Mouse (Mus musculus) hindbrain, postnatal 0 days (tissue): ENCODE data around the gene Mtch2. TPM values are rescaled to one million over a fixed set of nuclear protein-coding genes. Genes with fewer than 3 reads are reported as not detected.
A peak's percentile ranks its signal among the peaks of the same experiment; 100 is the strongest.

ENCODE experiments used
- ATAC-seq: fragments of 200-750 bp; cut with Nextera tagmentation; 2 replicates; pipeline ENCODE4 v1.8.0; 2017; ENCODE audit warnings: mild to moderate bottlenecking, moderate TSS enrichment, moderate library complexity
- DNase-seq: peaks from one replicate; pipeline ENCODE4 v3.0.0-alpha.2; 2015; ENCODE audit warnings: low spot score
- H3K27ac ChIP-seq: fragments of 300-500 bp; sonication (generic); 2 replicates; pipeline ENCODE4 v1.5.1; 2014; ENCODE audit warnings: mild to moderate bottlenecking
- H3K27me3 ChIP-seq: fragments of 300-500 bp; sonication (generic); 2 replicates; pipeline ENCODE4 v1.6.1; 2014; ENCODE audit warnings: low read length, mixed read lengths; ENCODE audit not compliant: insufficient read depth
- H3K36me3 ChIP-seq: fragments of 300-500 bp; sonication (generic); 2 replicates; pipeline ENCODE4 v1.6.1; 2014; ENCODE audit warnings: low read length, mixed read lengths; ENCODE audit not compliant: insufficient read depth
- H3K4me1 ChIP-seq: fragments of 300-500 bp; sonication (generic); 2 replicates; pipeline ENCODE4 v1.6.1; 2014; ENCODE audit warnings: antibody characterized with exemption, low read length, mixed read lengths; ENCODE audit not compliant: insufficient read depth
- H3K4me2 ChIP-seq: fragments of 300-500 bp; sonication (generic); 2 replicates; pipeline ENCODE4 v1.6.1; 2014; ENCODE audit warnings: low read depth, mild to moderate bottlenecking, low read length, moderate library complexity, mixed read lengths
- H3K4me3 ChIP-seq: fragments of 300-500 bp; sonication (generic); 2 replicates; pipeline ENCODE4 v1.5.1; 2014; ENCODE audit warnings: low read length
- H3K9ac ChIP-seq: fragments of 300-500 bp; sonication (generic); replicated peaks from 2 replicates; pipeline ENCODE4 v1.6.1; 2014; ENCODE audit warnings: mild to moderate bottlenecking, low read length, moderate library complexity, mixed read lengths
- H3K9me3 ChIP-seq: fragments of 300-500 bp; sonication (generic); 2 replicates; pipeline ENCODE4 v1.6.1; 2016; ENCODE audit warnings: low read length, mixed read lengths
- CTCF ChIP-seq: IDR thresholded peaks from 2 replicates; pipeline ENCODE4 v1.5.1; 2016; ENCODE audit warnings: antibody characterized with exemption, control low read depth, low read depth
- WGBS: fragments of 180-500 bp; shearing (Covaris S2); extraction: QIAGEN DNeasy Blood & Tissue Kit; methylation state at CpG from one replicate; pipeline ENCODE4 v1.1.7; 2014; 5-methylcytosine and 5-hydroxymethylcytosine counted together
- polyA plus RNA-seq: library from polyadenylated mRNA; unstranded; fragments of >200 nt; fragmentation: Nextera tagmentation; extraction: Ambion mirVana; gene quantifications from 2 replicates; pipeline ENCODE4 v1.2.1, GENCODE M21; 2015
- total RNA-seq: library from RNA; depleted of rRNA; stranded (reverse); fragments of >200 nt; gene quantifications from 2 replicates; pipeline ENCODE4 v1.2.3, GENCODE M21; 2014

Gene Mtch2
- total and polyA plus RNA-seq, 2 experiments from 2014 or later: 126 to 202 TPM

DNA sequence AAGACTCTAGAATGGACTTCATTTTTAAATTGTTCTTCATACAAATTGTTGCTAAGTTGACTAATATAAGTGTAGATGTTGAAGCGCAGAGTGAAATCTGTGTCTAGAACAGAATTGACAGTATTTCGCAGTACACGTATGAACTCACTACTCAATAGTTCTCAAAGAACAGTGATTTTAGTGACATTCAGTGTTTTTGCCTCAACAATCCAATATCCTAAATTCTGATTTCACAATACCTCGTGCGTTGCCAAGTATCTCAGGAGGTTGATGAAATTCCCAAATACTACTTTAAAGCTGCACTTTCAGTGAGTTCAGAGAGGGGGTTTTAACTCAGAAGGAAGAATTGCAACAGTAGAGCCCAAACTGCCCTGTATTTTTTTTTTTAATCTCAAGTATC, 1.4 kb downstream of the Mtch2 start:
- H3K4me3 ChIP-seq: peak overlapping the region; percentile 83
- peaks cover 18% of the 10 kb centered on the region; the same call in 1 of the 2 replicates for H3K36me3 ChIP-seq
- H3K27ac ChIP-seq: peak overlapping the region; percentile 97; the same call in 1 of the 2 replicates
- WGBS: 76% methylated on average over 5 of the region's 5 CpGs
- DNase-seq: no peak
- 0 out of 2 replicates have a peak overlapping the region, but pooled peaks have one; percentile 93 for H3K9ac ChIP-seq
- 0 out of 2 replicates have a peak, but pooled peaks cover 4% of the 10 kb centered on the region for H3K4me1 ChIP-seq
- TF ChIP-seq CTCF: no peak
- no peaks in the 10 kb centered on the region for H3K27me3 ChIP-seq
- ATAC-seq: no peak
- H3K9me3 ChIP-seq: no peaks in the 10 kb centered on the region
- H3K4me2 ChIP-seq: peak overlapping the region; percentile 60

- 0 out of 2 replicates have a peak, but pooled peaks cover 4% of the 10 kb centered on the region for H3K4me1 ChIP-seq
- H3K27me3 ChIP-seq: no peaks in the 10 kb centered on the region
- H3K9ac ChIP-seq: no peak overlapping the region
- no peak for TF ChIP-seq CTCF
- no peaks in the 10 kb centered on the region for H3K9me3 ChIP-seq
- H3K27ac ChIP-seq: no peak overlapping the region
- 91% methylated on average over 1 of the region's 1 CpGs for WGBS
- H3K4me2 ChIP-seq: no peak overlapping the region
- peaks cover 25% of the 10 kb centered on the region; the same call in 1 of the 2 replicates for H3K36me3 ChIP-seq
- no peak overlapping the region for H3K4me3 ChIP-seq
- ATAC-seq (no peak), DNase-seq (no peak)
These were observed 3.4 kb downstream of the Mtch2 start for GRCm38 (mm10) chr2:90850401-90850800.

DNA sequence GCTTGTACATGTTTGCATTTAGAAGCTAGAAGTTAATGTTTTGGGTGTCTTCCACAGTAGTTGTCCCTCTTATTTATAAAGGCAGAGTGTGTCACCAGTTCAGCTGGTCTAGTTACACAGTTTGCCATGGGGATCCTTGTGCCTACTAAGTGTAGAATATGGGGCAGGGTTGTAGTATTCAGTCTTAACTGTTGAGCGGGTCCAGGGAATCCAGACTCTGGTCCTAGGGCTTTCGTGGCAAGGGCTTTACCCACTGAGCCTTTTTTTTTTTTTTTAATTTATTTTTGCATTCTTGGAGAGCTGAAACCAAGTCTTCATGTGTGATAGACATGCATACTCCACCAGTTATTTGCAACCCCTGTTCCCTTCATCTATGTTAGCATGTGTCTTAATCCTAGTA, 14.5 kb downstream of the Mtch2 start:
- DNase-seq (no peak), ATAC-seq (no peak)
- Histone ChIP-seq H3K36me3 (peaks cover 40% of the 10 kb centered on the region), H3K9ac (no peak overlapping the region), H3K27me3 (no peaks in the 10 kb centered on the region), H3K9me3 (no peaks in the 10 kb centered on the region), H3K4me2 (no peak overlapping the region), H3K4me1 (no peaks in the 10 kb centered on the region), H3K27ac (no peak overlapping the region), H3K4me3 (no peak overlapping the region)
- 90% methylated on average over 2 of the region's 2 CpGs for WGBS
- no peak for TF ChIP-seq CTCF

- Histone ChIP-seq H3K27me3 (no peaks in the 10 kb centered on the region), H3K9me3 (no peaks in the 10 kb centered on the region), H3K9ac (no peak overlapping the region), H3K27ac (peak overlapping the region; percentile 52), H3K4me1 (no peaks in the 10 kb centered on the region), H3K4me2 (no peak overlapping the region), H3K4me3 (no peak overlapping the region), H3K36me3 (peaks cover 31% of the 10 kb centered on the region)
- DNase-seq (peak; percentile 41), ATAC-seq (peak; percentile 59)
- TF ChIP-seq CTCF: no peak
These were observed 17.2 kb downstream of the Mtch2 start for GRCm38 (mm10) chr2:90864184-90864583.

- Histone ChIP-seq H3K36me3 (peaks cover 20% of the 10 kb centered on the region), H3K4me1 (no peaks in the 10 kb centered on the region), H3K9me3 (no peaks in the 10 kb centered on the region), H3K27me3 (no peaks in the 10 kb centered on the region), H3K27ac (no peak overlapping the region), H3K9ac (no peak overlapping the region), H3K4me2 (no peak overlapping the region), H3K4me3 (no peak overlapping the region)
- peak; percentile 92 for TF ChIP-seq CTCF
- peak; percentile 86 for ATAC-seq
- DNase-seq: peak; percentile 92
- 8% methylated on average over 3 of the region's 3 CpGs for WGBS
These were observed 19.6 kb downstream of the Mtch2 start for GRCm38 (mm10) chr2:90866524-90866923.

DNA sequence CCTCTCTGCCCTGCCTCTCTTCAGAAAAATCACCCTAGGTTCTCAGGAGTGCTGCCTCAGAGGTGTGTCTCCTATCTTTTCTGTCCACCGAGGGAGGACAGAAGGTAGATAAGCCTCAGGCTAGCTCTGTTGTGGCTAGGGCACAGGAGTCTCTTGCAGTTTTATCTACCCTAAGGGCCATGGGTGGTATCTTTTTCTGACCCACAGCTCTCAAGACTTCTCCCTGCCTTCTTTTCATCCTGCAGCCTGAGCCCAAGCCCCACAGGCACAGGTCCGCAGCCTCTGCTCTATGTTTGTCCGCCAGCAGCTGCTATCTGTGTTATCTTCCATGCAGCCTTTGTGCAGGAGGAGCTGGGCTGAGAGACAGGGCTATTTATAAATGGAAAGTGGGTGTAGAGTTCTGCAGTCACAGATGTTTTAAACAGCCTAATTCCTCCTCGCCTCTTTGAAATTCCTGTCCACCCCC, 23.2 kb downstream of the Mtch2 start:
- Histone ChIP-seq H3K4me1 (no peaks in the 10 kb centered on the region), H3K9me3 (no peaks in the 10 kb centered on the region), H3K9ac (no peak overlapping the region), H3K4me3 (no peak overlapping the region), H3K27me3 (no peaks in the 10 kb centered on the region), H3K36me3 (peaks cover 9% of the 10 kb centered on the region), H3K4me2 (no peak overlapping the region), H3K27ac (no peak overlapping the region)
- ATAC-seq (no peak), DNase-seq (no peak)
- TF ChIP-seq CTCF: no peak
- WGBS: 47% methylated on average over 4 of the region's 4 CpGs

DNA sequence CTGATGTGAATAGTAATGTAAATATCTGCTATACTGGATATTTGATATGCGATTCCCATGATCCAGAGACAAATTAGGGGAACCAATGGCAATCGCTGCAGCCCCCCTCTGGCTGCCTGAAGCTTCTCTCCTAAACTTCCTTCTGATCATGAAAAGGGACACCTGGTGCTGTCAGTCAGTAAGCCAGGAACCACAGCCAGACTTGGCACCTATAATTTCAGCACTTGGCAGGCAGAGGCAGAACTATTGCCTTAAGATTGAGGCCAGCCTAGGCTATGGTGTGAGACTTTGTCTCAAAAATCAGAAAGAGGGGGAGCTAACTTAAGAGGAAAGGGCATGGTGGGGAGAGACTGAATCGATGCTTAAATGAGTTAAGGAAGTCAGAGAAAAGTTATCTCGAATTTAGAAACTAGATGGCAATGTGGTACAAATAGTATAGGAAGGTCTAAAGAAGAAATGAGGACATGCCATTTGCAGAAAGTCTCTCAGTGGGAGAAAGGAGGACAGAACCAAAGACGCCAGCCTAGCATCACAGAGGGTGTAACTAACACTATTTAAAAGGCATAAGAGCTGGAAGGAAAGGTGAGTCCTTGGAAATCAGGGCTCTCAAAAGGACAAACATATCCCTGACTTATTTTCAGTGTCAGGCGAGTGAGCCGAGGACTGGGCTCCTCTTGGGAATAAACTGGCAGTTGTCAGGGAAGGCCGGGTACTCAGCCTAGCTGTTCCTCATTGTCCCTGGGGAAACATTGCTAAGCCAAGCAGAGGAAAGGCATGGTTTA, 24.4 kb downstream of the Mtch2 start:
- no peaks in the 10 kb centered on the region for H3K9me3 ChIP-seq
- no peaks in the 10 kb centered on the region for H3K27me3 ChIP-seq
- DNase-seq: no peak
- H3K4me3 ChIP-seq: no peak overlapping the region
- no peak overlapping the region for H3K27ac ChIP-seq
- WGBS: 48% methylated on average over 8 of the region's 8 CpGs
- no peaks in the 10 kb centered on the region for H3K4me1 ChIP-seq
- no peak for ATAC-seq
- no peak overlapping the region for H3K4me2 ChIP-seq
- TF ChIP-seq CTCF: no peak
- no peak overlapping the region for H3K9ac ChIP-seq
- H3K36me3 ChIP-seq: no peaks in the 10 kb centered on the region
